Mouse (Mus musculus): Measurements from ENCODE around the gene Rnf39.

DNA sequence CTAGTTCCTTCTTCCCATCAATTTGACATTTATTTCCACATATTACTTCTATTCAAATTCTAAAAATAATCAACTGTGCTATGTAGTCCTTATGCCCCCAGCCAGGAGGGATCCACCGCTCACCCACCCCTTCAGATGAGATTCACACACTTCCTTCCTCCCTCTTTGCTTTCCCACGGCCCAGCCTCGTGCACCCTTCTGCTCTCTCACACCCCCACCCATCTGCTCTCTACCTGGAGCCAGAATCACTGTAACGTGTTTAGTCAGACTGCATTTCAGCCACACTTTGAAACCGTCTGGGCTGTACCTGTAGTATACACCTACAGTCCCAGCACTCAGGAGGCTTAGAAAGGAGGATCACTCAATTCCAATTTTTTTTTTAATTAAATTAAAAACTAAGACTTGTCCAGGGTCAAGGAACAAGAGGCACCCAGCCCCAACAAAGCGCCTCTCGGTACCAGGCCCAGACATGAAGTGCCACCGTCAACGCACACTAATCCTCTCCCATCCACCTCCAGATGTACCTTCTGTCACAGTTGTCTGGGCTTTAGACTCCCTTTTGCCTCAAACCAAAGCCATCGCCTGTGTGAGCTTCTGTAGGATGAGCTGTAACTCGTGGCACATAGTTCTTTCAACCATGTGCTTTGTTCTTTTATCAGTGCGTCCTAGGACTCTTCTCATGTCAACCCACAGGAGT is 13.3 kb upstream of the Rnf39 start:
- no peak for TF ChIP-seq CTCF (IDR thresholded peaks at IDR 0.05; ENCODE audit: borderline replicate concordance, insufficient read depth, low read length)
- no peak for TF ChIP-seq POLR2A (IDR thresholded peaks at IDR 0.05; ENCODE audit: low read depth, low read length)

All from embryonic fibroblast, embryonic 13.5 days (primary cell).